Mouse (Mus musculus): ENCODE measurements at regions not wholly inside any gene's neighbourhood (a gene's known extent, or its start where the extent isn't known, plus 50 kb on each side); places are given as distances from the start of the nearest gene placed in this dataset.

- 88% methylated on average over 1 of the region's 1 CpGs for WGBS
- Histone ChIP-seq H3K36me3 (replicated peaks) (no peaks in the 10 kb centered on the region), H3K4me3 (no peak overlapping the region), H3K9me3 (no peaks in the 10 kb centered on the region), H3K27me3 (replicated peaks; ENCODE audit: low read depth, poor library complexity, severe bottlenecking) (no peaks in the 10 kb centered on the region), H3K4me1 (no peaks in the 10 kb centered on the region), H3K27ac (replicated peaks) (no peak overlapping the region)
- DNase-seq (ENCODE audit: low spot score) = no peak
Measured at GRCm38 (mm10) chr10:53852091-53852490, 101.2 kb upstream of the Fam184a start.

- Histone ChIP-seq H3K36me3 (replicated peaks) (no peaks in the 10 kb centered on the region), H3K27ac (replicated peaks) (no peak overlapping the region), H3K4me3 (no peak overlapping the region), H3K27me3 (replicated peaks; ENCODE audit: low read depth, poor library complexity, severe bottlenecking) (no peaks in the 10 kb centered on the region), H3K4me1 (no peaks in the 10 kb centered on the region), H3K9me3 (no peaks in the 10 kb centered on the region)
- DNase-seq (ENCODE audit: low spot score) = no peak
- WGBS = 72% methylated on average over 4 of the region's 4 CpGs
Measured at GRCm38 (mm10) chr10:53850568-53850967, 99.6 kb upstream of the Fam184a start.

- Histone ChIP-seq H3K36me3 (replicated peaks) (no peaks in the 10 kb centered on the region), H3K4me1 (no peaks in the 10 kb centered on the region), H3K27me3 (replicated peaks; ENCODE audit: low read depth, poor library complexity, severe bottlenecking) (no peaks in the 10 kb centered on the region), H3K9me3 (no peaks in the 10 kb centered on the region), H3K27ac (replicated peaks) (no peak overlapping the region), H3K4me3 (no peak overlapping the region)
- 76% methylated on average over 2 of the region's 2 CpGs for WGBS
- DNase-seq (ENCODE audit: low spot score) = no peak
Measured at GRCm38 (mm10) chr10:53813244-53813620, 62.3 kb upstream of the Fam184a start.

GRCm38 (mm10) chr10:53812597-53813243 is 61.8 kb upstream of the Fam184a start:
- H3K4me3 ChIP-seq = no peak overlapping the region
- no peaks in the 10 kb centered on the region for H3K36me3 ChIP-seq (replicated peaks)
- no peaks in the 10 kb centered on the region for H3K9me3 ChIP-seq
- no peak for DNase-seq (ENCODE audit: low spot score)
- no peaks in the 10 kb centered on the region for H3K4me1 ChIP-seq
- WGBS = 44% methylated on average over 7 of the region's 7 CpGs
- H3K27ac ChIP-seq (replicated peaks) = no peak overlapping the region
- H3K27me3 ChIP-seq (replicated peaks; ENCODE audit: low read depth, poor library complexity, severe bottlenecking) = no peaks in the 10 kb centered on the region

GRCm38 (mm10) chr10:53811904-53812596 is 61.1 kb upstream of the Fam184a start:
- no peak overlapping the region for H3K4me3 ChIP-seq
- 82% methylated on average over 14 of the region's 14 CpGs for WGBS
- no peaks in the 10 kb centered on the region for H3K4me1 ChIP-seq
- DNase-seq (ENCODE audit: low spot score) = no peak
- H3K27me3 ChIP-seq (replicated peaks; ENCODE audit: low read depth, poor library complexity, severe bottlenecking) = no peaks in the 10 kb centered on the region
- H3K9me3 ChIP-seq = no peaks in the 10 kb centered on the region
- no peaks in the 10 kb centered on the region for H3K36me3 ChIP-seq (replicated peaks)
- no peak overlapping the region for H3K27ac ChIP-seq (replicated peaks)

- no peaks in the 10 kb centered on the region for H3K9me3 ChIP-seq
- 60% methylated on average over 8 of the region's 8 CpGs for WGBS
- H3K36me3 ChIP-seq (replicated peaks) = no peaks in the 10 kb centered on the region
- no peak overlapping the region for H3K27ac ChIP-seq (replicated peaks)
- DNase-seq (ENCODE audit: low spot score) = no peak
- H3K4me3 ChIP-seq = no peak overlapping the region
- no peaks in the 10 kb centered on the region for H3K27me3 ChIP-seq (replicated peaks; ENCODE audit: low read depth, poor library complexity, severe bottlenecking)
- no peaks in the 10 kb centered on the region for H3K4me1 ChIP-seq
Measured at GRCm38 (mm10) chr10:53806697-53807096, 55.8 kb upstream of the Fam184a start.

GRCm38 (mm10) chr10:53801048-53801641 is 50.2 kb upstream of the Fam184a start:
- Histone ChIP-seq H3K9me3 (no peaks in the 10 kb centered on the region), H3K27me3 (replicated peaks; ENCODE audit: low read depth, poor library complexity, severe bottlenecking) (no peaks in the 10 kb centered on the region), H3K4me1 (peaks cover 6% of the 10 kb centered on the region), H3K36me3 (replicated peaks) (no peaks in the 10 kb centered on the region), H3K4me3 (no peak overlapping the region), H3K27ac (replicated peaks) (no peak overlapping the region)
- DNase-seq (ENCODE audit: low spot score) = peak; percentile 29
- 41% methylated on average over 7 of the region's 7 CpGs for WGBS
